Mouse (Mus musculus) embryonic facial prominence, embryonic 10.5 days (tissue): ENCODE measurements around the gene Uxs1. TPM values are rescaled to one million over a fixed set of nuclear protein-coding genes. Genes with fewer than 3 reads are reported as not detected.

Experiments
- DNase-seq: peaks from one replicate; pipeline ENCODE4 v3.0.0-alpha.2; 2017; ENCODE audit warnings: low spot score
- H3K27ac ChIP-seq: fragments of 300-500 bp; sonication (generic); replicated peaks from 2 replicates; pipeline ENCODE4 v1.5.1; 2016; ENCODE audit warnings: mild to moderate bottlenecking
- H3K27me3 ChIP-seq: fragments of 300-500 bp; sonication (generic); replicated peaks from 2 replicates; pipeline ENCODE4 v1.6.1; 2016; ENCODE audit warnings: low read depth, mild to moderate bottlenecking; ENCODE audit not compliant: poor library complexity, severe bottlenecking
- H3K36me3 ChIP-seq: fragments of 300-500 bp; sonication (generic); replicated peaks from 2 replicates; pipeline ENCODE4 v1.6.1; 2016; ENCODE audit warnings: mild to moderate bottlenecking, moderate library complexity
- H3K4me1 ChIP-seq: fragments of 300-500 bp; sonication (generic); 2 replicates; pipeline ENCODE4 v1.6.1; 2016
- H3K4me3 ChIP-seq: fragments of 300-500 bp; sonication (generic); 2 replicates; pipeline ENCODE4 v1.5.1; 2016; ENCODE audit warnings: mild to moderate bottlenecking, moderate library complexity
- H3K9me3 ChIP-seq: fragments of 300-500 bp; sonication (generic); 2 replicates; pipeline ENCODE4 v1.6.1; 2016; ENCODE audit warnings: mild to moderate bottlenecking
- WGBS: fragments of 180-500 bp; shearing (Covaris S2); methylation state at CpG from one replicate; pipeline ENCODE4 v1.1.7; 2016; 5-methylcytosine and 5-hydroxymethylcytosine counted together
- polyA plus RNA-seq: library from polyadenylated mRNA; unstranded; fragments of >200 nt; fragmentation: Nextera tagmentation; extraction: Ambion mirVana; gene quantifications from 2 replicates; pipeline ENCODE4 v1.2.1, GENCODE M21; 2016

The Uxs1 gene
- polyA plus RNA-seq = 20.1 and 20.6 TPM in 2 replicates

GRCm38 (mm10) chr1:43827763-43828194 is at the start of gene Uxs1:
TSS of gene Uxs1 (minus strand) at chr1:43827800.
- Histone ChIP-seq H3K9me3 (no peaks in the 10 kb centered on the region), H3K27me3 (no peaks in the 10 kb centered on the region)
- WGBS = 1% methylated on average over 40 of the region's 41 CpGs

GRCm38 (mm10) chr1:43877233-43877632 is 49.6 kb upstream of the Uxs1 start:
- no peak for DNase-seq
- Histone ChIP-seq H3K27me3 (no peaks in the 10 kb centered on the region), H3K27ac (no peak overlapping the region), H3K4me1 (peaks cover 3% of the 10 kb centered on the region), H3K36me3 (no peaks in the 10 kb centered on the region), H3K4me3 (no peak overlapping the region), H3K9me3 (no peaks in the 10 kb centered on the region)
- whole genome bisulfite sequencing = 87% methylated on average over 6 of the region's 6 CpGs

More at GRCm38 (mm10) chr1:43827763-43828194, at the start of gene Uxs1:
- H3K27ac ChIP-seq = peak within 1 kb of the TSS; percentile 95
- H3K4me3 ChIP-seq = peak within 1 kb of the TSS; percentile 73
- peak; percentile 99 for DNase-seq
- H3K36me3 ChIP-seq = peaks cover 10% of the 10 kb centered on the region
- H3K4me1 ChIP-seq = peaks cover 18% of the 10 kb centered on the region

GRCm38 (mm10) chr1:43871116-43871515 is 43.5 kb upstream of the Uxs1 start:
- no peak for DNase-seq
- Histone ChIP-seq H3K4me3 (no peak overlapping the region), H3K27ac (no peak overlapping the region), H3K27me3 (no peaks in the 10 kb centered on the region), H3K4me1 (no peaks in the 10 kb centered on the region), H3K36me3 (no peaks in the 10 kb centered on the region), H3K9me3 (no peaks in the 10 kb centered on the region)

- Histone ChIP-seq H3K27me3 (no peaks in the 10 kb centered on the region), H3K9me3 (no peaks in the 10 kb centered on the region), H3K36me3 (no peaks in the 10 kb centered on the region), H3K4me3 (no peak overlapping the region), H3K27ac (no peak overlapping the region), H3K4me1 (no peaks in the 10 kb centered on the region)
- DNase-seq = no peak
- WGBS = 77% methylated on average over 1 of the region's 1 CpGs
Measured at GRCm38 (mm10) chr1:43868510-43868909, 40.9 kb upstream of the Uxs1 start.

GRCm38 (mm10) chr1:43864758-43865157 is 37.2 kb upstream of the Uxs1 start:
- Histone ChIP-seq H3K27ac (no peak overlapping the region), H3K4me3 (no peak overlapping the region), H3K36me3 (no peaks in the 10 kb centered on the region), H3K4me1 (no peaks in the 10 kb centered on the region), H3K27me3 (no peaks in the 10 kb centered on the region), H3K9me3 (no peaks in the 10 kb centered on the region)
- DNase-seq = no peak

GRCm38 (mm10) chr1:43862614-43863013 is 35.0 kb upstream of the Uxs1 start:
- Histone ChIP-seq H3K4me3 (no peak overlapping the region), H3K36me3 (no peaks in the 10 kb centered on the region), H3K27ac (no peak overlapping the region), H3K4me1 (no peaks in the 10 kb centered on the region), H3K27me3 (no peaks in the 10 kb centered on the region), H3K9me3 (no peaks in the 10 kb centered on the region)
- WGBS = 95% methylated on average over 4 of the region's 4 CpGs
- DNase-seq = no peak

- H3K4me1 ChIP-seq = no peaks in the 10 kb centered on the region
- no peaks in the 10 kb centered on the region for H3K36me3 ChIP-seq
- no peaks in the 10 kb centered on the region for H3K9me3 ChIP-seq
- no peak for DNase-seq
- 82% methylated on average over 5 of the region's 5 CpGs for WGBS
- no peak overlapping the region for H3K4me3 ChIP-seq
- H3K27ac ChIP-seq = no peak overlapping the region
- no peaks in the 10 kb centered on the region for H3K27me3 ChIP-seq
Measured at GRCm38 (mm10) chr1:43858988-43859387, 31.4 kb upstream of the Uxs1 start.

- H3K27me3 ChIP-seq = no peaks in the 10 kb centered on the region
- H3K36me3 ChIP-seq = no peaks in the 10 kb centered on the region
- no peaks in the 10 kb centered on the region for H3K4me1 ChIP-seq
- no peaks in the 10 kb centered on the region for H3K9me3 ChIP-seq
- H3K27ac ChIP-seq = no peak overlapping the region
- no peak overlapping the region for H3K4me3 ChIP-seq
- no peak for DNase-seq
- WGBS = 84% methylated on average over 1 of the region's 1 CpGs
Measured at GRCm38 (mm10) chr1:43857656-43858055, 30.1 kb upstream of the Uxs1 start.

- H3K27me3 ChIP-seq = no peaks in the 10 kb centered on the region
- no peak overlapping the region for H3K27ac ChIP-seq
- 83% methylated on average over 1 of the region's 1 CpGs for WGBS
- no peaks in the 10 kb centered on the region for H3K36me3 ChIP-seq
- no peaks in the 10 kb centered on the region for H3K9me3 ChIP-seq
- DNase-seq = no peak
- no peaks in the 10 kb centered on the region for H3K4me1 ChIP-seq
- no peak overlapping the region for H3K4me3 ChIP-seq
Measured at GRCm38 (mm10) chr1:43855591-43855990, 28.0 kb upstream of the Uxs1 start.

GRCm38 (mm10) chr1:43843398-43843797 is 15.8 kb upstream of the Uxs1 start:
- Histone ChIP-seq H3K4me3 (no peak overlapping the region), H3K36me3 (no peaks in the 10 kb centered on the region), H3K4me1 (no peaks in the 10 kb centered on the region), H3K9me3 (no peaks in the 10 kb centered on the region), H3K27ac (no peak overlapping the region), H3K27me3 (no peaks in the 10 kb centered on the region)
- no peak for DNase-seq
- WGBS = 86% methylated on average over 2 of the region's 2 CpGs

- Histone ChIP-seq H3K27me3 (no peaks in the 10 kb centered on the region), H3K36me3 (no peaks in the 10 kb centered on the region), H3K27ac (no peak overlapping the region), H3K4me3 (no peak overlapping the region), H3K4me1 (no peaks in the 10 kb centered on the region), H3K9me3 (no peaks in the 10 kb centered on the region)
- DNase-seq = no peak
- WGBS = 87% methylated on average over 1 of the region's 1 CpGs
Measured at GRCm38 (mm10) chr1:43837236-43837635, 9.6 kb upstream of the Uxs1 start.

- H3K9me3 ChIP-seq = no peaks in the 10 kb centered on the region
- H3K27me3 ChIP-seq = no peaks in the 10 kb centered on the region
- no peak overlapping the region for H3K4me3 ChIP-seq
- no peak overlapping the region for H3K27ac ChIP-seq
- 67% methylated on average over 1 of the region's 1 CpGs for WGBS
- peaks cover 18% of the 10 kb centered on the region for H3K4me1 ChIP-seq
- peaks cover 2% of the 10 kb centered on the region; the same call in 1 of the 2 replicates for H3K36me3 ChIP-seq
- no peak for DNase-seq
Measured at GRCm38 (mm10) chr1:43830096-43830495, 2.5 kb upstream of the Uxs1 start.

- no peaks in the 10 kb centered on the region for H3K9me3 ChIP-seq
- no peak for DNase-seq
- WGBS = under 1% methylated on average over 68 of the region's 68 CpGs
Measured at GRCm38 (mm10) chr1:43827002-43827762, 418 bp downstream of the Uxs1 start.

More at GRCm38 (mm10) chr1:43827002-43827762, 418 bp downstream of the Uxs1 start:
- peaks cover 14% of the 10 kb centered on the region for H3K36me3 ChIP-seq
- H3K27me3 ChIP-seq = no peaks in the 10 kb centered on the region
- H3K4me1 ChIP-seq = peaks cover 18% of the 10 kb centered on the region
- H3K4me3 ChIP-seq = peak overlapping the region; percentile 73
- H3K27ac ChIP-seq = peak overlapping the region; percentile 95
